Mouse (Mus musculus) CH12F3 (cell line): ENCODE results near the gene Ahcy.
"Not testable (repeated sequence)": the region's sequence is repeated elsewhere in the genome, so short reads cannot be mapped to it uniquely, and the experiment has no call there.

ENCODE experiments used
- in situ Hi-C: fragments of 300-500 bp; cut with MboI; formaldehyde crosslinking; loops from 2 replicates; pipeline ENCODE4 v1.14.3; 2020; ENCODE audit warnings: low sequenced_read_pairs

Ahcy gene

DNA sequence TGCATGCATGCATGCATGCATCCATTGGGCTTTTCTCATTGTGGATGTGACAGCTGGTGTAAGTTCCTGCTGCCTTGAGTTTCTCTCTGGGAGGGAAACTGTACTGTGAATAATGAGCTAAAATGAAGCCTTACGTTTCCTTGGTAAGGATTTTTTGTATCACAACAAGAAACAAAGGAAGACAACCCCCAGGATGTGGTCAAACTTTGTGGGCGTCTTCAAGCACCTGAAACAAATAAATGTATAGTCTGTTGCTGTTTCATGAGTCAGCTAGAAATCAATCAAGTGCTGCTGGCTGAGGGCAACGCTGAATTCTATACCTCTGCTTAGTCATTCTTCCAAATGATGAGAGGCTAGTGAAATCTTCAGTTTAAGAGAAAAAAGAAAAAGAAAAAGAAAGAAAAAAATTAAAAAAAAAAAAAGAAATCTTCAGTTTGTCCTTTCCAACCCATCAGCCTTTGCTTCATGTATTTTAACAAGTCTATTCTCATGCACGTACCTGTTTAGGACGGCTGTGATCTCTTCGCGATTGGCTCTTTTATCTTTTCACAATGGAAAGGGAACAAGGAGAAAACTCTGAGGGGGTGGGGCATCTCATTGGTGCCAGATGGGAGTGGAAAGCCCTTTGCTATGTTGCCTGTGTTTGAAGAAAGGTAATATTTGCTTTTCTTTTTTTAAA, 5.3 kb upstream of the Ahcy start:
- in situ Hi-C loops: loop anchor here (10.0 kb wide), 1 partner anchor 115 kb away; no protein-coding TSS in a partner anchor

DNA sequence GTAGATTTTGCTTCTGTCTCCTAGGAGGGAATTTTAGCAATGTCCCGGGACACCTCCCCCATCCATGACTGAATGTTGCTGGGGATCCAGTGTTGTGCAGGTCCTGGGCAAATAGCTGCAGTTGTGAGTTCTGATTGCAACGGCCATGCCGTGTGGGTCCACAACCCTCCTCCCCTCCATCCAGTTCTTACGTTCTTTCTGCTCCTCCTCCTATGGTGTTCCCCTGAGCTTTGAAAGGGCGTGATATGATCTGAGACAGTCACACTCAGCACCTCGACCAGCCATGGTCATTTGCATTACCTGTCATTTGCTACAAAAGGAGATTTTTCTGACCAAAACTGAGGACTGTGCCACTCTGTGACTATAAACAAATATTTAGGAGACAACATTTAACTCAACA, 1.4 kb upstream of the Ahcy start:
- in situ Hi-C loops: no loop called here

DNA sequence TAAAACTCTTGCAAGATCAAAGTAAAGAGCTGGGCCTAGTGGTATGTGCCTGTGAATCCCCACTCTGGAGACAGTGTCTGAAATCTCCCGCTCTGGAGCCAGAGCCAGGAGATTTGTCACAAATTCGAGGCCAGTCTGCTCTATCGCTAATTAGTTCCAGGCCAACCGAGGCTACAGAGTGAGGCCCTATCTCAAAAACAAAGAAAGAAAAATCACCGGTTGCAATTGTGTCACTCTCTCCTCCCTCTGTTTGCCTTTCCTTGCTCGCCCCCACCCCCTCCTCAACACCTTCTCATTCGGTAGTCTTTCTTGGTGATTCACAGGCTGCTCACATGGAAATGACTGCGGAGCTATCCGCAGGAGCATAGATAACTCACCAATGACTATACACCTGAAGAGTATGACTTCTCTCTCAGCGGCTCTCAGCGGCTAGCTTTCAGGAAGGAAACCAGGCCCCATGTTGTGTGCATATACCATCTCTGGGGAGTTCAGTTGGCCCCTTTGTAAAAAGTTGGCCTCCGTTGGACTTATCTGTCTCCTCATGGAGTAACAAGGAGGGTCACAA, 551 bp upstream of the Ahcy start:
- in situ Hi-C loops: no loop called here

DNA sequence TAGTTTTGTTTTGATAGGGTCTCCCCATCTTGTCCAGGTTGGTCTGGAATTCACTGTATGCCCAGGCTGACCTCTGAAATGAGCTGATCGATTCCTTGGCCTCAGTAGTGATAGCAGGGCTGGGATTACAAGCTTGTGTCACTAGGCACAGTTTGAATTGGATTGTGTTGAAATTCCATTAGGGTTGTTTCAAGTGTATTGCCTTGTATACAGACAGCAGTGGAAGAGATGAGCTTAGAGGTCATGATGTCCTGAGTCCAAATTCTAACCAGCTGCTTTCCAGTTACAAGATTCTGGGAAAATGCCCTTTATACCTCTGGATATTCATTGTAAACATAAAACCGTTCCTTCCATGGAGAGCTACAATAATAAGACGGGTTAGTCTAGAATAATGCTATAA, 950 bp downstream of the Ahcy start:
- in situ Hi-C loops: no loop called here

DNA sequence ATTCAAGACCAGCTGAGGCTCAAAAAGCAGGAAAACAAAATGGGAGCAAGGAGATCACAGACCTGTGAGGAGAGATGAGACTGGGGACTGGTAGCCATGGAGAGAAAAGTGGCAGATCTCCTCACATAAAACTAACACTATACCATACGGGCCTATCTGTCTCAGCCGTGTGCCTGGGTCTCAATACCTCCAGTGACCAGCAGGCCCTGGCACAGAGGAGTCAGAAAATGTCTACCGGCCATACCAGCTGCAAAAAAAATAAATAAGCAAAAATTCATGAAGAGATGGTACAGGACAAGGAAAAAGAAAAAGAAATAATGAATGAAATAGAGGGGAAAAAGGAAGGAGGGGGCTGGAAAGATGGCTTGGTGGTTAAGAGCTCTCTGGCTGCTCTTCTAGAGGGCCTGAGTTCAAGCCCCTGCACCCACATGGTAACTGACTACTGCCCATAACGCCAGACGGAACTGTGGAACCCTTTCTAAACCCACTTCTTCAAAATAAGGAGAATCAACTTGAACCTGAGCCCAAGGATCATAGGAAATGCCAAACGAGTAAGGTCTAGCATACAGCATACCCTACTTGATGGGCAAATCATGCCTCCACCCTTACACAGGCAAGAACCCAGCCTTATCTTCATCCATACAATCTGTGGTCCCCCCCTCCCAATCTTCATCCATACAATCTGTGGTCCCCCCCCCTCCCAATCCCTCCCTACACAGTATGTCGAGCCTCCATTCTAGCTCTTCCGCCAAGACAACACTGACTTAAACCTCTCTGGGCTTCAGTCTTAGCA, 1.7 kb downstream of the Ahcy start:
- in situ Hi-C loops: no loop called here

DNA sequence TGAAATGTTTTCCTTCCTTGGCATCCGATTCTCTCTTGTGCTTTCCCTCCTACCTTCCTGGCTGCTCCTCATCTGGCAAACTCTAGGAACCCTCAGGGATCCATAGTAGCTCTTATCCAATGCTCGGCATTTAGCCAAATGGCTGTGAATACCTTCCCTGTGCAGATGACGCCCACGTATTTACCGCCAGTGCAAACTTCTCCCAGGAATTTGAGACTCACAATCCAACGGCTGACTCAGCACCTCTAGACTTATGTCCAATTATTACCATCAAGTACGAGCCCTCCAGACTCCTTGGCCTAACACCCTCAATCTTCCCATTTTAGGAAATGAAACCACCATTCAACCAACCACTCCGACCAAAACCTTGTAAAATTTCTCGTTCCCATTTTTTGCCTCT, 3.3 kb downstream of the Ahcy start:
- in situ Hi-C loops: no loop called here

DNA sequence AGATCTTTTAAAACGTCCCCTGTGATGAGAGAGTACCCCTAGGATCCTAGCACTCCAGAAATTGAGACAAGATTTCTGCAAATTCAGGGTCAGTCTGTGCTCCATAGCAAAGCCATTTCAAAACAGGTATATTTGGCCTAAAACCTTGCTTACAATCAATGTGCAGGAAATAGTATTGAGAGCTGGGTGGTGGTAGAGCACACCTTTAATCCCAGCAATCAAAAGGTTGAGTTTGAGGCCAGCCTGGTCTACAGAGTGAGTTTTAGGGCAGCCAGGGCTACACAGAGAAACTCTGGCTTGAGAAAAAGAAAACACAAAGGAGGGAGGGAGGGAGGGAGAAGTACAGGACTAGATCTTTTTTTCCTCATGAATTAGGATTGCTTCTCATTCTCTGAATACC, 16.9 kb downstream of the Ahcy start:
- in situ Hi-C loops: no loop called here

DNA sequence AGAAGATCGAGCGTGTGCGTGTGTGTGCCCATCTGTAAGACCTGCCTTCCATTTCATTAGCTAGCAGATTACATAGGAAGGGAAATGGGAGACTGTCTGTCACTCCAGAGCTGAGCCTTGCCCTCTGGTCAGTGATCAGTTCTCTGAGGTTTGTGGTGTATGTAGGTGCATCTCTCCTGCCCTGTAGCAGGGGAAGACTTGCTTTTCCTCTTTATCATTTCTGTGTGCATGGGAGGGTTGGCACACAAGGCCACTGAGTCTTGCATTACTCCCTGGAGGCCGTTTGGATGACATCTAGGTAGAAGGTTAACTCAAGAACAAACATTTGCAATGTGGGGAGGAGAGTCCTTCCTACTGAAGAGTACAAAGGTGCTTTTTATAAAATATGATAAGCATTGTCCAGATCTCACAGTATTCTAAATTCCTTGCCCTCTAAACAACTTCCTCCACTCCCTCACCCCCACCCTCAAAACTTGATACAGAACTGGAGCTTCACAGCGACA, 18.2 kb downstream of the Ahcy start:
- in situ Hi-C loops: no loop called here

DNA sequence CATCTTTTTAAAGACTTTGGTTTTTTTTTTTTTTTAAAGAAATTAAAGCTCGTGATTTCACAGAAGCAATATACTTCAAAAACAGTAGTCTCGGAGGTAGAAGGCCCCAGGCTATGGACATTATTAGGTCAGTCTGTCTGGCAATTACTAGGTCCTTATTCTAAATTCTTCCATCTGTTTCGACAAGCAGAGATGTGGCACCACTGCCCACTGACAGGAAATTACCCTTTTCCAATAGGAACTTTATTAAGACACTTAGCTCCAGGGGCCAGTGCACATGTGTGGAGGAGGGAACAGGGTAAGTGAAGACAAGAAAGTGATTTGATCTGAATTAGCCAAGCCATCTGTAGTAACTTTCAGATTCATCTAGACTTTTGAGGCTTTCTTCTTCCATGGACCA, 19.6 kb downstream of the Ahcy start:
- in situ Hi-C loops: no loop called here

DNA sequence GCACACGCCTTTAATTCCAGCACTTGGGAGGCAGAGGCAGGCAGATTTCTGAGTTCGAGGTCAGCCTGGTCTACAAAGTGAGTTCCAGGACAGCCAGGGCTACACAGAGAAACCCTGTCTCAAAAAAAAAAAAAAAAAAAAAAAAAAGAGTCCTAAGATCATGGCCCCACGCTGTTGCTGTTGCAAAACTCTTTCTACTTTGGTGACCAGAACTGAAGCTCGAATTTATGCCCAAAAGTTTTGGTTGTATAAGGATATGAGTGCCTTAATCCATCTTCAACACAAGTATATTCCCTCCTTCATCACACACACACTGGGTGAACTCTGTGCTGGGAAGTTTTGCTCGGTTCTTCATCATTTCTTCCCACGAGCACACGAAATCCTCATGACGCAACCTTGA, 20.8 kb downstream of the Ahcy start:
- in situ Hi-C loops: not testable (repeated sequence)

DNA sequence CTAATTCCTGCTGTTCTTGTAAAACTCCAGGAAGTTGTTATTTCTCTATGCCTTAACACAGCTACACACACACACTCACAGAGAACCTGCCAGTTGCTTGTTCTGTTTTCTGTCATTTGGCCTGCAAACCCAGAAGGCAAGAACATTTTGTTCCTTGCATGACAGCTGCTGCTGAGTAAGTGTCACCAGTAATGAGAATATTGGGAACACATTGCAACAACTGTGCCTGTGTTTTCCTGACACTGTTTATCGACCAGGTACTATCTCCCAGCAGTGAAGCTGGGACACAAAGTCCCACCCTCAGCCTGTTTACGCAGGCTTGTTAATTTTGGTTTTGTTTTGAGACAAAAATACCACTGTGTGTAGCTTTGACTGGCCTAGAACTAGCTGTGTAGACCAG, 21.6 kb downstream of the Ahcy start:
- in situ Hi-C loops: no loop called here

DNA sequence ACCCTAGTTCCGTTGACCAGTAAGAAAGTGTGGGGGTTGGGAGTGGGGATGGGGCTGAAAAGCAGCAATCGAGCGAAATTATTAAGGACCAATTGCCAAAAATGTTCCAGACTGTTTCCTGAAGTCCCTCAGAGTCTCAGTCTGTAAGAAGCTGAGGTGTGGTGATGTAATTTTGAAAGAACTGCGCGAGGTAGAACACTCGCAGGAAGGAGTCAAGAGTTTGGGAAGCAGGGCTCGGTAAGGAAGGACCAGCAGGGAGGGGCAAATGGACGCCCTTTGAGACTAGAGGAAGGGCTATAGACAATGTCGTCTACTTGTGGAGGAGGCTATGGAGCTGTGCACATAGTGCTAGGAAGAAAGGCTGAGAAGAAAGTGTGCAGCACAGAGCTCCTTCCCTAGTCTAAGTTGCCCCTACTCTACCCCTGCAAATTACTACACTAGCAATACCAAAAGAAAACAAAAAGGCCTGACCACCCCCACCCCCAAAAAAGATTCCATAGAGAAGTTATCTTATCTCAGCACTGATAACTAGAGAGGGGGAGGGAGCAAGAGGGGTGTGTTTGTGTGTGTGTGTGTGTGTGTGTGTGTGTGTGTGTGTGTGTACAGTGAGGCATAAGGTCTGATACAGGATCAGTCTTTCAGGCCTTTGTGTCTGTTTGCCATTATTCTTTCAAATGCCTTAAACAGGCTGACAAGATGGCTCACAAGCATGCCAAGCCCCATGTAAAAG, 22.5 kb downstream of the Ahcy start:
- in situ Hi-C loops: no loop called here

DNA sequence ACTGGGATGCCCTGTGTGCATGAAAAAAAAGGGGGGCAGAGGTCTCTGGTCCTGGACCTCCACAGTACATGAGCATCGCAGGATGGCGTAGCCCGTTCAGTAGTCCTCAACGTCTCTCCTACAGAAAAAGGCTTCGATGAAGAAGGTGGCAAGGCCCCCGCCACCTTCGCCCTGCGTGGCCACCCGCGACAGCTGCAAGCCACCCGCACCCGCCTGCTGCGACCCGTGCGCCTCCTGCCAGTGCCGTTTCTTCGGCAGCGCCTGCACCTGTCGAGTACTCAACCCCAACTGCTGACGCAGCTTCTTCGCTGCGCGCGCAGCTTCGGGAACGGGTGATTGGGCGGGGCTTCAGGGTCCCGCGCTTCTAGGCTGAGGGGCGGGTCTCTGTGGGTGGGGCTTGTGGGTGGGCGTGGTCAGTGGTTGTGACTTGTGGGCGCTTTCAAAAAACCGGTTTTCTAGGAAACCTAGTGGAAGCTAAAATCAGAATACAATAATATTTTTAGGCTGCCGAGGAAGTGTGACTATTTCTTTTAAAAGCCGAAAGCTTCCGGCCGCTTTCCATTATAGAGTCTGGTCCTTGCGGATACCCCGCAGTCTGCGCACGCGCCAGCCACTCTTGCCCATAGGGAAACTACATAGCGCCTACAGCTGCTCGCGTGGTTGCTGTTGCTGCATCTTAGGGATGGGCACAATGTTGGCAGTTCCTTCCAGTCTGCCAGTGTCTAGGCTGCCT, 23.6 kb downstream of the Ahcy start:
- in situ Hi-C loops: no loop called here

DNA sequence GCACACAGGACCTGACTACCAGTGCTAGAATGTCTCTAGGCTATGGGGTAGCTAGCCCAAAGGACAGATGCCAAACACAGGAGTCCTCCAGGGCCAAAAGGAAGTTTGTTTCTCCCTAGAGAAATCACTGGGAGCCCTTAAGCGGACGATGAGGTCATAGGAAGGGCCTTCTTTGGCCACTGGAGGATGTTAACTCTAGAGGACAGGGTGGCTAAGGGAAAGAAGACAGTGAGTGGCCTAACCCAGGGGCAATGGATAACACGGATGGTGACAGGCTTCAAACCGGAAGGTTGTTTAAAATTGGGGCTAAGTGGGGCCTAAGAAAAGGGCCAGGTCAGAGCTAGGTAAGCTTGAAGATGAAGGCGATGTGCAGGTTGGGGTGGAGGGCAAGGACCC, 24.2 kb downstream of the Ahcy start:
- in situ Hi-C loops: no loop called here

DNA sequence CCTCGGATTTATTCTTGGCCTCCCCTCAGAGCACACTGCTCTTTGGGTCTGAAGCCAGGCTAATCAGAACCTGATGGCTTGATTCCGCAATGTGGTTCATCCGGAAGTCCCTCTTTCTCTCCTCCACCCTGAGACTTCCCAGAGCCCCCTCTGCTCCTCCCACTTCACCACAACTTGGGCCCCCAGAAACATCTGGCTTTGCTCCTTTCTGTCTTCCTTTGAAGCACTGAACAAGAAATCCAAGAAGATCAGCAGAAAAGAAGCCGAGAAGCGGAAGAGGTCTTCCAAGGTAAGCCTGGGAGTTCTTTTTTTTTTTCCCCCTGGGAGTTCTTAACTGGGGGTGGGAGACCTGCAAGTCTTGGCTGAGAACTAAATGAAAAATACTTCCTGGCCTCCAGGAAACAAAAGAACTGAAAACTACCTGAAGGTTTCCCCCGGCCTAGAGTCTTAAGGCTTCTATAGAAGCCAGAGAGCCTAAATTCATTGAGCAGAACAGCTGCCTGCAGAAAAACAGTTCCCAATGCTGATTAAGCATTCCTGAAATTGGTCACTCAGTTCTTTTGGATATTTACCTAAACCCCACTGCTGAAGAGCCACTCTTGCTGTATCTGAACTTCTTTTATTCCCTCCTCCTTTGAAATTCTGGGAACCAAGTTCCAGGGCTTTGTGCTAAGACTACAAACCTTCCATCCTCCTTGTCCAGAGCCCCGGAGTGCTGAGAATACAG, 26.7 kb downstream of the Ahcy start:
- in situ Hi-C loops: no loop called here

DNA sequence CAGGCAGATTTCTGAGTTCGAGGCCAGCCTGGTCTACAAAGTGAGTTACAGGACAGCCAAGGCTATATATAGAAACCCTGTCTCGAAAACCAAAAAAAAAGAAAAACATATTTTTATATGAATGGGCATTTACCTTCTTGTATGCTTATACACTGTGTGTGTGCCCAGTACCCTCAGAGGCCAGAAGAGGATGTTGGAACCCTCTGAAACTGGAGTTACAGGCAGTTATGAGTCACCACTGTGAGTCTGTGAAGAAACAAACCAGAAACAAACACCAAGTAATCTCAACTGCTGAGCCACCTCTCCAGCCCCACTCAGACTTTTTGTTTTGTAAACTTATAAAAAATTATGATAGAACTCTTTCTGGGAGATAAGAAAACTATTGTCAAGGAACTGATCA, 27.5 kb downstream of the Ahcy start:
- in situ Hi-C loops: no loop called here

DNA sequence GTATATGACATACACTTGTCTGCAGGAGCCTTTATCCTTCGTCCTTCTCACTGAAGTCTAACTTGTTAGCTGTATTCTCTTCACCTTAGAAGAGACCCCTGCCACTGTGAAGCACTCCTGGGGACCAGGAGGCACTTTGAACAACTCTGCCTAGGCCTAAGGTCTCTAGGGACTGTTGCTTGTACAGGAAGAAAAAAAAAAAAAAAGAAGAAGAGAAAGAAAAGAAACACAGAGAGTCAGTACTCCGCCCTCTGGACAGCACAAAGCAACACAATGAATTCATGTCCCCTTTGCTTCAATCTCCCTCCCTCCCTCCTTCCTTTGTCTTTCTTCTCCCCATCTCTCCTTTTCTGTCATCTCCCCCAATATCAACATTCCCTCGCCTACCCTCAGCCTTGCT, 29.2 kb downstream of the Ahcy start:
- in situ Hi-C loops: no loop called here

DNA sequence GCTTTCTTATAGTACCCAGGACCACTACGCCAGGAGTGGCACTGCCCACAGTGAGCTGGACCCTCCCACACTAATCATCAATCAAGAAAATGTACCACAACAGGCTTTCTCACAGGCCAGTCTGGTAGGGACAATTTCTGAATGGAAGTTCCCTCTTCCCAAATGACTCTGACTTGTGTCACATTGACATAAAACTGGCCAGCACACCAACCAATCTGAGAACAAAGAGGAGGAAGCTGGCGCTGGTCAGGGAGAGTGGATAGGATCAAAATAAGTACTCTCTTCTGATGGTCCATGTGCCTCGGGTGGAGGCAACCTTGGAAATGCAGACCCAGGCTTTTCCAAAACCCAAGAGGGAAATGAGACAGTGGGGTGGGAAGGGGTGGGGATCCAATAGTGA, 29.8 kb downstream of the Ahcy start:
- in situ Hi-C loops: no loop called here

DNA sequence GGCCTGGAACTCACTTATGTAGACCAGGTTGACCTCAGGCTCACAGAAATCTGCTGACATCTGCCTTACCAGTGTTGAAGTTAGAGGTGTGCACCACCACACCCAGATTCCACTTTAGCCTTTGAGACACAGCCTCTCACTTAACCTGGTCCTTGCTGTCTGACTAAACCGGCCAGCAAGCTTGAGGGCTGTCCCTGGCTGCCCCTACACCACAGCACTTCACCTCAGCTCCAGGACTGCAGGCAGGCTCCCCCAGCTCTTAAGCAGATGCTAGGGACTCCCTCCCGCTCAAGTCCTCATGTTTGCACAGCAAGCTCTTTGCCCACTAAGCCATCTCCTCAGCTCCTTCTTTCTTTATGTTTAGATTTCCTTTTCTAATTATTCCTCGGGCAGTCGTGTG, 34.3 kb downstream of the Ahcy start:
- in situ Hi-C loops: no loop called here
